Mouse (Mus musculus) CH12F3 (cell line): ENCODE measurements around the gene Marf1.
"Not testable (repeated sequence)": the region's sequence is repeated elsewhere in the genome, so short reads cannot be mapped to it uniquely, and the experiment has no call there.

Source experiments
- in situ Hi-C: fragments of 300-500 bp; cut with MboI; formaldehyde crosslinking; loops from 2 replicates; pipeline ENCODE4 v1.14.3; 2020; ENCODE audit warnings: low sequenced_read_pairs

The Marf1 gene

DNA sequence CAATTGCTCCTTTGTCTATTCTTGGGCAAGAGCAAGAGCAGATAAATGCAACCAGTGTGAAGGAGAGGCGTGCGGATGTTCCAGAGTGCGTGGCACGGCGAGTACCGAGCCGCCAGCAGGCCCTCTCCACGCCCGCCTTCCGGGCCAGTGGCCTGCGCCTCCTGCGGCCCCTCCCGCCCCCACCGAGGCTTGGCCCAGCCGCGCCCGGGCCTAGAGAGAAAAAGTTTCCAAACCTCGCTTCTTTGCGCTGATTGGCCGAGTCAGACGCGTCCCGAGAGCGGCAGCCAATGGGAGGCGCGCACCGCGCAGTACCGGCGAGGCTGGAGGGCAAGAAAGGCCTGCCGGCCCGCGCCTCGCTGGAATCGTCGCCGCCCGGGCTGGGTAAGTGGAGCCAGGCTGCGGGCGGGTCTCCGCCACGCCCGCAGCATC, at the start of gene Marf1, which contains the start of gene Nde1:
Marf1 (minus strand) TSS at position 364 of the 429 bp plus-strand sequence.
Nde1 (plus strand) TSS at position 288 of the 429 bp plus-strand sequence.
- in situ Hi-C loops = no loop called here

DNA sequence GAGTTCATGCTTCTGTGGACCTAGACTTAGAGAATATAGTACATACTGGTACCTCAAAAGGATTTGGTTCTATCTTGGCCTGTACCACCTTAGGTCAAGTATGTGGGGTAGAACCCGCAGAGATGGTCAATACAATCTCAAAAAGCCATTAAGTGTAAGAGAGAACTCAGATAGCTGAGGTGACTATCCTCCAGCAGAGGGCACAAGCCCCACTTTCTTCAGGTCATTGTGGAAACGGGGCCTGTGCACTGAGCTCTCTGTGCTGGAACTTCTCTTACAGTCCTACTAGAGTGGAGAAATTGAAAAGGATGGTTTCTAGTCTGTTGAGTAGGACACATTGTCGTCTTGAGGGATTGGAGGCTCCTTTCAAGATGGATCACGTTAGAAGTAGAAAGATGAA, 35.6 kb upstream of the Marf1 start:
- in situ Hi-C loops = no loop called here

DNA sequence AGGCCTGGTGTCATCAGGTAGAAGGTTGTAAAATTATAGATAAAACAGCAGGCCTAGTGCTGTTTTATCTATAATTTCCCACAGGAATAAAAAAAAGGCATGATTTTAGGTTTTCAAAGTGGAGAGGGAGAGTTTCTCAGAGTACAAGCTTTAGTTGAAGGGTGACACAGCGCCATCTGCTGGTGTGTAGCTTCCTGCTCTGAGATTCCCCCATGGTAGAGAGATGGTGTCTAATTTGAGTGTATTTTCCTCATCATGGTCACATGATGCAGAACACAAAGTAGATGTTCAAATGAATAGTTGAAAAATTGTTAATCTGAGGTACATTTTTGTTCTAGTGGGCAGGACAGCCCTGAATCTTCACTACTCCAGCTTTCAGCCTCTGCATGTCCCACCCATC, 32.3 kb upstream of the Marf1 start:
- in situ Hi-C loops = no loop called here

DNA sequence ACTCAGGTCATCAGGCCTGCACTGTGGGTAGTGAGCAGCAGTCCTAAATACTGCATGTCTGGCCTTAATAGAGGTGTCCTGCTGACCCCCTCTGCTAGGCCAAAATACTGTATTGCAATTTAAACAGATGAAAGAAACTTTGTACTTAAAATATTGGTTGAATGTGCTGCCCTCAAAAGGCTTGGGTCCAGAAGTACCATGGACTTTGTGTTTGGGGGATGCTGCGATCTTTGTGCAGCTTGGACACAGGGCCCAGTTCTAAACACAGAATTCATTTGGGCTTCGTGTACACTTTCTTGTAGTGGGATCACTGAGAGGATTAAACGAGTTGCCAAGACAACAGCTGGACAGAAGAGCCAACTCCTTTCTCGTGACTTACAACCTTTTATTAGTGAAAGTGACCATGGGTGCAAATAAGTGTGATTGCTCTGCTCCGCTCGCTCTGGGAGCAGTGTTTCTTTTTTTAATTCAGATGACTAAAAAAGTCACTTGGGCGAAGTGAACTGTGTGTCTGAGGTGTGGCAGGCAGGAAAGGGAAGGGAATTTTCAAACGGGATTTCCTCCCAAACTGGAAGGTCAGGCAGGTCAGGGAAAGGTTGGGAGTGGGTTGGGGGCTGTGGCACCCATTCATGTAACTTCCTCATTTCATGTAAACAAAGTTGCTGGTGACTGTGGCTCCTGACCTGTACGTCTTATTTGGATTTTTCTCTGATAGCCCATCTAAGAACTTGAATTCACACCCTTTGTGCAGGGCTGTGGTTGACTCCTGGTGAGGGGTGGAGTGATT, 31.2 kb upstream of the Marf1 start:
- in situ Hi-C loops = no loop called here

DNA sequence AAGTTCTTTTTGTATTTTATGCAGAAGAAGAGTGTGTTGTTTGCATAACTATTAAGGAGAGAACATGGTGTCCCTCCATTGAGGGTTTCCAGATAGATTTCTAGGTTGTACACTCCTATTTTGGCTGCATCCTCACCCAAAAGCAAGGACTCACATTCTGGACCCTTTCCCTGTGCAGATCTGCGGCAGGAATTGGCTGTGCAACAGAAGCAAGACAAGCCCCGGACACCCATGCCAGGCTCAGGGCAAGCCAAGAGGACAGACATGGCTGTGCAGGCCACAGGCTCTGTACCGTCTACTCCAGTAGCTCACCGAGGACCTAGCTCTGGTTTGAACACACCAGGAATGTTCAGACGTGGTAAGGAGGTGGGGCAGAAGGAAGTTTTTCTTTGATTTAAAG, 22.4 kb upstream of the Marf1 start:
- in situ Hi-C loops = no loop called here

DNA sequence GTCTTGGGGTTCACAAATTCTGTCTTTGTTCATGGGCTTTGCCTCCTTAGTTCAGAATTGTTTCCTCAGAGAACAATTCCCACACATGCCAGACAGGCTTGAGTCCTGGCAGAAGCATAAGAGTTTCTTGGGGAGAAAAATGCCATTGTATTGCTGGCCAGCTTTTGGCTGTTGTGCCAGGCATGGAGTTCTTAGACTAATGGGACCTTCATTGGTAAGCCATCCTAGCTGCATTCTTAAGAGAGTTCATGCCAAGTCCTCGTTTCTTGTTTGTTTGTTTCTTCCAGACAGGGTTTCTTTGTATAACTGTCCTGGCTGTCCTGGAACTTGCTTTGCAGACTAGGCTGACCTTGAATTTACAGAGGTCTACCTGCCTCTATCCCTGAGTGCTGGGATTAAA, 20.7 kb upstream of the Marf1 start:
- in situ Hi-C loops = no loop called here

DNA sequence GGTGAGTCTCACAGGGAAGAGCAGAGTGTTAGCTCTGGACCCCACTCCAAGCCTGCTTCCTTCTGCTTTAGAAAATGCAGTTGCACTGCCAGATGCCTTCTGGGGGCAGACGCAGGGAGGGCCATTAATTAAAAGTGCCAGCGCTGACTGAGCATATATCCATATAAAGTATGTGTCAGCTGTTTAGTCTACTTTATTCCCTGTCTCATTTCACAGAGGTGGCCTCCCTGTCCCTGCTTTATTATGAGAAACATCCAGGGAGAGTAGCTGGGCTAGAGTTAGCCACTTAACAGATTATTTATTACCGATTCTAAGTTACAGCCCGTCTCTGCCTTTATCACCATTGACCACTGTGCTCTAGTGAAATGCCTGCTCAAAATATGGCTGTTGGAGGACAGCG, 19.2 kb upstream of the Marf1 start:
- in situ Hi-C loops = no loop called here

DNA sequence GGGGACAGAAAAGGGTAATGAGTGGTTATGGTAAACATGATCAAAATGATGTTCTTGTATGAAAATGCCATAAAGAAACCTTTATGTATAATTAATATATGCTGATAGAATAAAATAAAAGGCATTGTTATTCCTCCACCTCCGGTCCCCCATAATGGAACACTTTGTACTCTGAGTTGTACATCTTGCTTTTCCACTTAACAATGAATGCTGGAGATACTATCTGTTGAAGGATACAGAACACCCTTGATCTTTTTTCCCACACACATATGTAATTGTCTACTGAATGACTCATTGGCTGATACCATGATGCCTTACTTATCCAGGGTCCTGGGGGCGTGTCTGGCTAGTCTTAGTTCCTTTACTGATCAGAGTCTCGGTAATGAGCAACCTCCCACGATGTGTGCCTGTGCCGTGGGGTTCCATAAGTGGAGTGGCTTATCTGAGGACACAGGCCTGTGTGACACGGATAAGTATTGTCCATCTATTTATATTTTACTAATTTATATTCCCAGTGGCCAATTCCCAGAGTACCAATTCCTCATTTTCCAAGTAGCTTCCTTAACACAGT, 17.1 kb upstream of the Marf1 start:
- in situ Hi-C loops = no loop called here

DNA sequence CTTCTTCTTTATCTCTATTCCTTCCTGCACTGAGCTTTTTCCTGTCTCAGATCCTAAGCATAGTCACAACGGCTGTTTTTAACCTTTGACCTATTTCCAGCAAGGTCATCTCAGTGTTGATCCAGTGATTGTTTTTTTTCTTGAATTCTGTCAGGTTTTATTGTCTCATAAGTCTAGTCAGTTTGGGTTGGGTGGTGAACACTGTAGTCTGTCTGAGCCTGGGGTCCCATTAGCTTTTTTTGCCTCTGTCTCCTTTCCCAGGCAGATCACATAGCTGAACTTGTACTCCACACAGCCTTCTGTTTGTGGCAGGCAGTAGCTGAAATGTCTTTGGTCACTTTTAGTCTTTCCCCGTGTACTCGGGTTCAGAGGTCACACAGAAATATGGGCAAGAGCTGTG, 14.9 kb upstream of the Marf1 start:
- in situ Hi-C loops = no loop called here

DNA sequence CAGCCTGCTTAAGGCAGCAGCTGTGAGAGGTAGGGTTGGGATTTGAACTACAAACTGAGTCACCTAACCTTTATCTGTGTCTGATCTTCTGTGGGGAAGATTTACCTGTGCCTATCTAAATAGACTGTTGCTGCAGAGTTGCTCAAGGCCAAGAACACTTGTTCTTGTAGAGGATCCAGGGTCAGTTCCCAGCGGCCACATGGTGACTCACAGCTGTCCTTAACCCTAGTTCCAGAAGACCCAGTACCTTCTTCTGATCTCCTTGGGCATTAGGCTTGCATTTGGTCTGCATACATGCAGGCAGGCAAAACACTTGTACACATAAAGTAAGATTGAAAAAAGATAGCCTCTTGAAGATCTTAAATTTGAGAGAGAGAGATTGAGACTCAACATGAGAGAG, 6.6 kb upstream of the Marf1 start:
- in situ Hi-C loops = no loop called here

DNA sequence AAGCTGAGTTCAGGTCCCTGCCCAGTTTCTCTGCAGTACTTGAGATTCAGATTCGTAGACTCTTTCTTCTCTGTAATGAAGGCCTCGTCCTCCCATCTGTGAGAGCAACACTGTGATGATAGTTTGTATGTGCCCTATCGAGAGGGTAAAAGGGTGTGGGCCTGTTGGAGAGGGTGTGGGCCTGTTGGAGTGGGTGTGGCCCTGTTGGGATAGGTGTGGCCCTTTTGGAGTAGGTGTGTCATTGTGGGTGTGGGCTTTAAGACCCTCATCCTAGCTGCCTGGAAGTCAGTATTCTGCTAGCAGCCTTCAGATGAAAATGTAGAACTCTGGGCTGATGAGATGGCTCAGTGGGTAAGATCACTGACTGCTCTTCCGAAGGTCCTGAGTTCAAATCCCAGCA, 3.3 kb upstream of the Marf1 start:
- in situ Hi-C loops = no loop called here

DNA sequence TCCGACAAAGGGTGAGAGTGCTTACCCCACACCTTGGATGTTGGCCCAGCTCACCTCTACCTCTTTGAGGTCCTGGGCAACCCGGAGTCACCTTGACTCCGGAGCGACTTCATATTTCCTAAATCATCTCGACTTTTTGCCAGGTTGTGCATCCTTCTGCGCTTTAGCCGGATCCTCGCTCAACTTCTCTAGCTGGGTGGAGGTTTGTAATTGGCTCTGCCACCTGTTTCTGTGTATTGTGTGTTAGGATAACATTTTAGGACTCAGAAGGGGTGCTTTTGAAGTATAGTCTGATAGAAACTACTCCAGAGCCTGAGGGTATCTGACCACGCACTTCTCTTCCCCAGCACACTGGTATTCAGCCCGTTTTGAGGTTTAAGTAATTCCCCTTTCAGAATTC, 580 bp upstream of the Marf1 start:
- in situ Hi-C loops = no loop called here

DNA sequence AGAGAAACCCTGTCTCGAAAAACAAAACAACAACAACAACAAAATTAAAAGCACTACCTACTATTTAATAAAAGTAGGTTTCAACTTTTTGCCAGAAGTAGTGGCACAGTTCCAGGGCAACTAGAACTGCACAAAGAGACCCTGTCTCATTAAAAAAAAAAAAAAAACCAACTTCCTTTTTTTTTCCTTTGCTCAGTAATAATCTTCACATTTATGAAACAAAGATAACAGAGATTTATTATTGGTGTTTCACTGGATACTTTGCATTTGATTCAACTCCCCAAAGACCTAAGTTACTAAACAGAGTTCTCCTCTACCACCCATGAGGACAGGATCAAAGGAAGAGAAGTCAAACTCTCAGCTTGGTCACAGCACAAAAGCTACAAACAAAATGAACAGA, 2.2 kb downstream of the Marf1 start:
- in situ Hi-C loops = no loop called here

DNA sequence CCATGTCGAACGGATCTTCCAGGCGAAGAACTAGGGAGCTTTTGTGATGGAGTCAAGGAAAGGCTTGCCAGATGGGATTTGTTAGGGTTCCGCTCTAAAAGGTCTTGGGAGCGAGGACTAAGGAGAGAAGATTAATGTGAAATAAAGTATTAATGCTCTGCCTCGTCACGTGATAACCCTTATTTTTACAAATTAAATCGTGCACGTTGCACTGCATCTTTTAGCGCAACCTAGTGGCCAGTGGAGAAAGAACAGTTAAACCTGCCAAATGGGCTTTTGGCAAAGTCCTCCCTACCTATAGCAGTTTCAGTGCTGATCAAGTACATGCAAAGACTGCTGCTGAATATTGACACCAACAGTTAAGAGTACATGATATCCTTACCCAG, 3.4 kb downstream of the Marf1 start:
- in situ Hi-C loops = no loop called here

DNA sequence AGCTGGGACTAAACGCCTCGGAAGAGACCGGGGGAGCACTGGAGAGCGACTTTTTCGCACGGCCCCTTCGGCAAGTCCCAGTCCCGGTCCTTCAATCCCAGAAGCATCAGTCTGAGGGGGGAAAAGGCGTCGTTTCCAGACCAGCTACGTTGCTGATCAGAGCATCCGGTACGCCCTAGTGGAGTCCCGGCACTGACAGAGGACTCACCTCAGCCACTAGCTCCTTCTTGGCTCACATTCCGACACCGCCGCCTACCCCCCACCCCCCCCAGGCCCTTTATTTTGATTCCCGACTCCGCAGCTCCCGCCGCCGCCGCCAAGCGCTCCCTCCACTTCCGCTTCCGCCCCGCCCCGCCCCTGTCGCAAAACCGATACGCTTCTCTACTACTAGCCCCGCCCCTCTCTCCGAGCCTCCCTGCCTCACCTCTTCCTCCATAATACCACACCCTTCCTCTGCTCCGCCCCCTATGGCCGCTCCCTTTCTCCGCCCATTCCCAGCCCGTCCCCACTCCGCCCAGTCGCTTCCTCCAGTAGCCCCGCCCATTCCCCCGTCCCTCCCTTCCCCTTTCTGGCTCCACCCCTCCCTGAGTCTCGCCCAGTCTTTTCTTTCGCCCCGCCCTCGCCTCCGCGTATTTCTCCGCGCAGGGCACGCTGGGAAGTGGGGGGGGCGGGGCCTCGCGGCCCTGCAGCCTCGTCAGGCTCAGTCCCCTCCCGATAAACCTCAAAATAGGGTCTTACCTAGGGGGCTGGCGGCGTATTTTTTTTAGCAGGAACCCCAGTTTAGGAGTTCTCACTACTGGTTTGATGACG, 4.0 kb downstream of the Marf1 start:
- in situ Hi-C loops = no loop called here

DNA sequence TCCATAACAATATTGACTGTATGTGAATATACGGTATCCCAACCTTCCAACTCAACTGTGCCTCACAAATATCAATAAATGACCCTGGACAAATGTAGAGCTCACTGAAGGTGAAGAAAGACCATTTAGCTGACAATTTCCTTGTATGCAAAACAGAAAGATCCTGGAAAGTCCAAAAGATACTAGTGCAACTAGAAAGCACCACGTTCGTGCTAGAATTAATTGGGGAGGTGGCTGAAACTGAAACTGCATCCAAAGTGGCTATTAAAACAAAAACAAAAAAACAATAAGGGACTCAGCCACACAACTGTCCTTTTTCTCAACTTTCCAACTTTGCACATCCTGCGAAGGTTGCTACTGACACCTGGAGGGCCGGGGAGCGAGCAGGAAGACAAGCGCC, 4.6 kb downstream of the Marf1 start:
- in situ Hi-C loops = no loop called here

DNA sequence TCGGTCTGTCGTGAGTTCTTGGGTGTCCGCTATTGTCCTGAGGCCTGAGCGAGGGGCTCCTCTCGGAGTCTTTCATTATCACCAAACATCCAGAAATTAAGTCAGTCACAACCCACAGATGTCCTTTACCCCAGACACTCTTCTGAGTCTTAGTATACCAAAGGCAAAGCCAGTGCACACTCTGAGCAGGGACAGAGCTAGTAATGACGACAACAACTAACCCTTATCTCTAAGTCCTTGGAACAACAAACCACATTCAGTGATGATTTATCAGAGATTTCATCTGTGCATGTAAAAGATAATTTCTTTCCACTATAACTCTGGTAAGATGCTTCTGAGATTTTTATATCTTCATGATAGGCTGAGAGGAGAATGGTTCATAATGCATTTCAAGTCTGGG, 6.8 kb downstream of the Marf1 start:
- in situ Hi-C loops = no loop called here

DNA sequence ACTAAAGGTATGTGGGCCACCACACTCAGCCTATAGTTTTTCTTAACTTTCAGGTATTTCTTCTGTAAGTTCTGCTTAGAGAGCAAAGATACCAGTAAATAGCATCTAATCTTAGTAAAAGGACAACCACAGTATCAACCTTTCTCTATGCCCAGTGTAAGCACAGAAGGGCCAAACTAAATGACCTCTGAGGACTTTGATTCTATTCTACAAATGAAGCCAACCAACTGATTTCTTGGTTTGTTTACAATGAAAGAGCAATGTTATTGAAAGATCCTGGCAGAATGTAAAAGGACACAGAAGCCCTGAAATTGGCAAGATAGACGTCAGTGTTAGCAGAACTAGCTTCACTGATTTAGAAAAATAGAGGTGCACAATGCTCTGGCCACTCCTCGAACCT, 7.5 kb downstream of the Marf1 start:
- in situ Hi-C loops = not testable (repeated sequence)

DNA sequence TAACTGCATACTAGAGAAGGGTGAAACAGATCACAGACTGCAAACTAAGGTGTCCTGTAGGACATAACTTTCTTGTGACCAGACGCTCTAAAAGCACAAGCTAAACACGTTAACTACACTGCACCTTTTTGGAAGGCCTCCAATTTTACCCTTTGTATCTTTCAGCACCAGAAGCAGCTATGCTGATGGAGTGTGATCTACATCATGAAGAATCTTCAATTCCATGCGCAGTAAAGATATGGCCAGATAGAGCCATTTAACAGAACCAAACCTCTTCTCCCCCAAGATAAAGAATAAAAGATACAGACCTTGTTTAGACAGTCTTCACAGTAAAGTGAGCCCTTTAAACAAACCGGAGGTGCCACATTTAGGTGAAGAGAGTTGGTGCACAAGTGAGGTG, 11.4 kb downstream of the Marf1 start:
- in situ Hi-C loops = no loop called here

DNA sequence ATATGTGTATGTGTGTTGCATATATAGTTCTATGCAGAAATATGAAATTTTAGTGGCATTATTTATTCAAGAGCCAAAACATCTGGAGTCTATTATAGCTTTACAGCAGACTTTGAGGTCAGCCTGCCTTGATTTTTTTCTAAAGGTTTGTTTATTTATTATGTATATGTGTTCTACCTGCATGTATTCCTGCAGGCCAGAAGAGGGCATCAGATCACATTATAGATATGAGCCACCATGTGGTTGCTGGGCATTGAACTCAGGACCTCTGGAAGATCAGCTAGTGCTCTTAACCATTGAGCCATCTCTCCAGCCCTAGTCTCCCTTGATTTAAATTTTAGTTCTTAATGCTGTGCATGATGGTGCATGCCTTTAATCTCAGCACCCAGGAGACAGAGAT, 15.4 kb downstream of the Marf1 start:
- in situ Hi-C loops = no loop called here

DNA sequence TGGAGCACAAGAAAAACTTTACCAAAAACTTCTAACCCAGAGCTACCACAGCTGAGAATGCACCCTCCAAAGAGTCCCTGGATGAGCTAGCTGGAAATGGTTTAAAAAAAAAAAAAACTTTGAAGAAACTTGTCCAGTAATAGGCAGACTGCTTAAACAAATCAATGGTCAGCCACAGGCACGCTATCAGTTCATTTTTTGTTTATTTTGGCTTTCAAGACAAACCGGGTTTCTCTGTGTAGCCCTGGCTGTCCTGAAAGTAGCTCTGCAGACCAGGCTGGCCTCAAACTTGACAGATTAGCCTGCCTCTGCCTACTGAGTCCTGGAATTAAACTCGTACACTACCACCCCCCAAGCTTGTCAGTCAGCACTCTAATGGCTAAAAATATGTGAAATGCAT, 19.9 kb downstream of the Marf1 start:
- in situ Hi-C loops = no loop called here

DNA sequence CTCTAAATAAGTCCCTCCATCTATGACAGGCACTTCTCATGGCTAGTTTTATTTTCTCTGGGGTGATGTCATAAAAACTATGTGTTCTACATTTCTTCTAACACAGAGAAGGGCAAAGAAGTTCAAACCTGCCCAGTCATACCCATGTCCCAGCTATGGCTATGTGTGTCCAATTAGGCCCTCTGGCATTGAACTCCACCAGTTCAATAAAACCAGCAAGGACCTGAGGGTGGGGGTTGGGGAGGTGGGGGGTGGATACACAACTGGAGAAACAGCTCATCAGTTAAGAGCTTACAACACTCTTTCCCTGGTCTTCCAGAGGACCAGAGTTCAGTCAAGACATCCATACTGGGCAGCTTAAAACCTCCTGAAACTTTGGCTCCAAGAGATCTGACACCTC, 24.0 kb downstream of the Marf1 start:
- in situ Hi-C loops = no loop called here
